Mouse (Mus musculus) G1E (cell line): Measurements from ENCODE around the gene Rpl35.

ENCODE experiments used
- CTCF ChIP-seq: IDR thresholded peaks from 2 replicates; pipeline ENCODE4 v1.5.1; 2012; ENCODE audit warnings: low read depth, low read length, inconsistent platforms, mixed read lengths
- GATA1 ChIP-seq: IDR thresholded peaks from 2 replicates; pipeline ENCODE4 v1.6.1; 2012; ENCODE audit warnings: borderline replicate concordance, low read length, inconsistent platforms, mixed read lengths
- POLR2AphosphoS5 ChIP-seq: IDR thresholded peaks from 2 replicates; pipeline ENCODE4 v1.6.1; 2012; ENCODE audit warnings: low read depth, low read length, inconsistent platforms; ENCODE audit not compliant: insufficient replicate concordance
- TAL1 ChIP-seq: conservative IDR thresholded peaks from 2 replicates; pipeline ENCODE4 v1.6.1; 2012; ENCODE audit warnings: low read depth, low read length, inconsistent platforms, mixed read lengths

GRCm38 (mm10) chr2:39040215-39040614, 34.8 kb upstream of the Rpl35 start:
- no peak for TF ChIP-seq TAL1
- TF ChIP-seq POLR2AphosphoS5 = no peak
- TF ChIP-seq CTCF = no peak
- TF ChIP-seq GATA1 = no peak
